Mouse (Mus musculus) forebrain, embryonic 13.5 days (tissue): Measurements from ENCODE around the gene Nat9. TPM values are rescaled to one million over a fixed set of nuclear protein-coding genes. Genes with fewer than 3 reads are reported as not detected.

ENCODE experiments used
- ATAC-seq: fragments of 200-750 bp; cut with Nextera tagmentation; 2 replicates; pipeline ENCODE4 v1.8.0; 2017
- H3K27ac ChIP-seq: fragments of 300-500 bp; sonication (generic); 2 replicates; pipeline ENCODE4 v1.5.1; 2015; ENCODE audit warnings: inconsistent platforms, mild to moderate bottlenecking, moderate library complexity
- H3K27me3 ChIP-seq: fragments of 300-500 bp; sonication (generic); 2 replicates; pipeline ENCODE4 v1.6.1; 2015; ENCODE audit warnings: mild to moderate bottlenecking, inconsistent platforms
- H3K36me3 ChIP-seq: fragments of 300-500 bp; sonication (generic); 2 replicates; pipeline ENCODE4 v1.6.1; 2015; ENCODE audit warnings: mild to moderate bottlenecking, inconsistent platforms; ENCODE audit not compliant: poor library complexity, severe bottlenecking
- H3K4me1 ChIP-seq: fragments of 300-500 bp; sonication (generic); 2 replicates; pipeline ENCODE4 v1.6.1; 2015; ENCODE audit warnings: inconsistent platforms
- H3K4me2 ChIP-seq: fragments of 300-500 bp; sonication (generic); 2 replicates; pipeline ENCODE4 v1.6.1; 2015; ENCODE audit warnings: inconsistent platforms, mild to moderate bottlenecking, moderate library complexity
- H3K4me3 ChIP-seq: fragments of 300-500 bp; sonication (generic); 2 replicates; pipeline ENCODE4 v1.5.1; 2015; ENCODE audit warnings: mild to moderate bottlenecking, inconsistent platforms
- H3K9ac ChIP-seq: fragments of 300-500 bp; sonication (generic); 2 replicates; pipeline ENCODE4 v1.6.1; 2015; ENCODE audit warnings: mild to moderate bottlenecking, inconsistent platforms
- H3K9me3 ChIP-seq: fragments of 300-500 bp; sonication (generic); replicated peaks from 2 replicates; pipeline ENCODE4 v1.6.1; 2016; ENCODE audit warnings: inconsistent platforms
- WGBS: fragments of 180-500 bp; shearing (Covaris S2); methylation state at CpG from one replicate; pipeline ENCODE4 v1.1.7; 2015; 5-methylcytosine and 5-hydroxymethylcytosine counted together
- polyA plus RNA-seq: library from polyadenylated mRNA; unstranded; fragments of >200 nt; fragmentation: Nextera tagmentation; extraction: Ambion mirVana; gene quantifications from 2 replicates; pipeline ENCODE4 v1.2.1, GENCODE M21; 2015

The Nat9 gene
- polyA plus RNA-seq, 1 experiment from 2014 or later: 18.2 TPM

GRCm38 (mm10) chr11:115160883-115161577, 26.6 kb downstream of the Nat9 start:
- Histone ChIP-seq H3K27me3 (peaks cover 50% of the 10 kb centered on the region), H3K4me3 (no peak overlapping the region), H3K36me3 (no peaks in the 10 kb centered on the region), H3K27ac (no peak overlapping the region), H3K4me2 (no peak overlapping the region), H3K4me1 (peaks cover 35% of the 10 kb centered on the region), H3K9me3 (no peaks in the 10 kb centered on the region), H3K9ac (no peak overlapping the region)
- no peak for ATAC-seq
- WGBS: 24% methylated on average over 10 of the region's 10 CpGs

DNA sequence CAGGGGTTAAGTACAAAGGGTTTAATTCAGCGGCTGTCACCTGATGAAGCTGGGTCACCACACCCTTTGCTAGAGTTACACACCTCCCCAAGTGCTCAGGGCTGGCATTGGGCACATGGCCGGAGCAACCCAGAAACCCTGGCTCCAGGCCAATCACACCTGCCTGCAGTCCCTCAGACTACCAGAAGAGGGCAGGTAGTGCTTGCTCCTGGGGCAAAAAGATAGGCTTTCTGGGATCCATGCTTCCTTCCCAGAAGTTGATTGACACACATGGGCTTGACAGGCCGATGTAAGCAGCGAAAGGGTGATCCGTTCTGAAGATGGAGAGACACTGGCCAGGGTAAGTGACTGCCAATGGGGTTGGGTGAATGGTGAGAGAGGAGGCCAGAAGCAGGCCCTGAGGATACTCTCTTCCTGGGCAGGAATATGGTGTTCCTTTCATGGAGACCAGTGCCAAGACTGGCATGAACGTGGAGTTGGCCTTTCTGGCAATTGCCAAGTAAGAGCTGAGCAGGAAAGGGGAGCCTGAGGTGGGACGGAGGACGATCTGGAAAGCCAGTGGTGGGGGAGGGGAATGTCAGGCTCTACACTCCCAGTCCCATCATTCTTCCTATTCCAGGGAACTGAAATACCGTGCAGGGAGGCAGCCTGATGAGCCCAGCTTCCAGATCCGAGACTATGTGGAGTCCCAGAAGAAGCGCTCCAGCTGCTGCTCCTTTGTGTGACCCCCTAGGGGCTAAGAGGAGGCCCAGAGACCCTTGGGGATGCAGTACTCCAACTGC, 27.5 kb downstream of the Nat9 start:
- Histone ChIP-seq H3K4me2 (no peak overlapping the region), H3K36me3 (no peaks in the 10 kb centered on the region), H3K9ac (no peak overlapping the region; the same call in 1 of the 2 replicates), H3K27me3 (peaks cover 50% of the 10 kb centered on the region), H3K4me3 (no peak overlapping the region), H3K27ac (no peak overlapping the region), H3K4me1 (peaks cover 29% of the 10 kb centered on the region), H3K9me3 (no peaks in the 10 kb centered on the region)
- WGBS: 43% methylated on average over 11 of the region's 11 CpGs
- no peak for ATAC-seq

DNA sequence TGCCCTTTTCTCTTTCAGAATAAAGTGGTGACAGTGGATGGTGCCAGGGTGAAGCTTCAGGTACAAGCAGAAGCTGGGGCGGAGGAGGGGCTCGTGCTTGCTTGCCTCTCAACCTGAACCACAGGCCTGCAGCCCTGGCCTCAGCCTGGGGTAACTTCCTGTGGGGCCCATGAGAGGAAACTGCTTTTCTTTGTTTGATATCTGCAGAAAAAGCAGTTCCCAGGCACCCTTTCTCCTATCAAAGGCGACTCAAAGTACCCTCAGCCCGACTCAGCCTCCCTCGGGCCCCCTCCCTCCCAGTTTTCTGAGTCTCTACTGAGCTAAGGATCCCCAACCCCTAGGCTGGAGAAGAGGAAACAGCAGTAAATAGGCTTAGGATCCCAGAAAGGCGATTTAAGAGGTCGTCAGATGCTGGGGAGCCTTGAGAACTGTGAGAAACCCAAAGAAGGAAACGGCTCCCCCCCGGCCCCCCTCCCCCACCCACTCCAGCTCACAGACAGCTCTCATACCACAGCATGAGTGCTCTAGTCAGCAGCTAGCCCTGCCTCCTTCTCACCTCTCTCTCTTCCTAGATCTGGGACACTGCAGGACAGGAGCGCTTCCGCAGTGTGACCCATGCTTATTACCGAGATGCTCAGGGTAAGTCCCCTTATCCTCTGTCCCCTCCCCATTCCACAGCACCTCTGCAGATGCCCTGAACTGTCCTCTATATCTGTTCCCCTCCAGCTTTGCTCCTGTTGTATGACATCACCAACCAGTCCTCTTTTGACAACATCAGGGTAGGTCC, 29.5 kb downstream of the Nat9 start:
- Histone ChIP-seq H3K36me3 (no peaks in the 10 kb centered on the region), H3K4me2 (no peak overlapping the region), H3K4me3 (no peak overlapping the region), H3K4me1 (peaks cover 18% of the 10 kb centered on the region), H3K9ac (no peak overlapping the region), H3K27me3 (peaks cover 52% of the 10 kb centered on the region), H3K9me3 (no peaks in the 10 kb centered on the region), H3K27ac (no peak overlapping the region)
- no peak for ATAC-seq
- WGBS: 43% methylated on average over 12 of the region's 12 CpGs

DNA sequence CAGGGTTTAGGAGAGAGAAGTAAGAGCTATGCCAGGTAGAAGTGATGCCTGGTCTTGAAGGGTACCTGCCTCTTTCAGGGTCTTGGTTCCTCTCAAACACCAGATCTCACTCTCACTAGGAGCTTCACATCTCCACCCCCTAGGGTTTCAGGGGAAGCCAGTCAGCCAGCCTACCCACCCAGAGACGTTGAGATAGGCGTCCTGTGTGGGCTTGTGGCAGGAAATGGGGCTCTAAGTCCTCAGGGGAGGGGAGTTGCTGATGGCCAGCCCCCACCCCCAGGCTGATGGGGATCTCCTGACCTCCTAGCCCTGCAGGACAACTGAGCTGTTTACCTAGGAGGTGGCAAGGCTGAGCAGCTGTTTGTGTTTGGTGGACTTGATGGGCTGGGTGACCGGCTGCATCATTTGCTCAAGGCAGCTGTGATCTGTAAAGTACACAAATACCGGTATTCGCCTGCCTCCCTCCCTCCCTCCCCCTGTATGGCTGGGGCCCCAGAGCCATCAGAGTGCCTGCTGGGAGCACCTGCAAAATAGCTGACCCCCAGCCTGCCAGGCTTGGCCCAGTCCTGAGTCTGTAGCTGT, 32.5 kb downstream of the Nat9 start:
- no peak overlapping the region for H3K9ac ChIP-seq
- ATAC-seq: no peak
- 19% methylated on average over 5 of the region's 5 CpGs for WGBS
- no peaks in the 10 kb centered on the region for H3K36me3 ChIP-seq
- peaks cover 40% of the 10 kb centered on the region for H3K27me3 ChIP-seq
- H3K27ac ChIP-seq: no peak overlapping the region
- no peak overlapping the region for H3K4me3 ChIP-seq
- H3K4me2 ChIP-seq: no peak overlapping the region
- H3K4me1 ChIP-seq: peaks cover 24% of the 10 kb centered on the region
- no peaks in the 10 kb centered on the region for H3K9me3 ChIP-seq

- Histone ChIP-seq H3K36me3 (no peaks in the 10 kb centered on the region), H3K9me3 (0 out of 2 replicates have a peak, but pooled peaks cover 3% of the 10 kb centered on the region), H3K4me2 (peak overlapping the region; percentile 51), H3K27me3 (peaks cover 40% of the 10 kb centered on the region), H3K4me1 (peaks cover 24% of the 10 kb centered on the region), H3K27ac (no peak overlapping the region), H3K9ac (no peak overlapping the region; the same call in 1 of the 2 replicates), H3K4me3 (peak overlapping the region; percentile 31)
- 1% methylated on average over 32 of the region's 35 CpGs for WGBS
- ATAC-seq: peak; percentile 67
Measured at GRCm38 (mm10) chr11:115153699-115154292, 33.9 kb downstream of the Nat9 start.

- H3K9me3 ChIP-seq: 0 out of 2 replicates have a peak, but pooled peaks cover 3% of the 10 kb centered on the region
- no peak for ATAC-seq
- 79% methylated on average over 9 of the region's 9 CpGs for WGBS
- peaks cover 21% of the 10 kb centered on the region for H3K4me1 ChIP-seq
- H3K9ac ChIP-seq: no peak overlapping the region
- H3K4me3 ChIP-seq: no peak overlapping the region
- H3K36me3 ChIP-seq: no peaks in the 10 kb centered on the region
- H3K4me2 ChIP-seq: no peak overlapping the region
- H3K27me3 ChIP-seq: peaks cover 40% of the 10 kb centered on the region
- H3K27ac ChIP-seq: no peak overlapping the region
Measured at GRCm38 (mm10) chr11:115153088-115153487, 34.6 kb downstream of the Nat9 start.

GRCm38 (mm10) chr11:115151755-115152429, 35.8 kb downstream of the Nat9 start:
- no peak overlapping the region for H3K27ac ChIP-seq
- H3K4me3 ChIP-seq: peak overlapping the region; percentile 35
- H3K4me2 ChIP-seq: peak overlapping the region; percentile 65
- H3K4me1 ChIP-seq: peaks cover 19% of the 10 kb centered on the region
- WGBS: 7% methylated on average over 15 of the region's 15 CpGs
- no peaks in the 10 kb centered on the region for H3K36me3 ChIP-seq
- 0 out of 2 replicates have a peak, but pooled peaks cover 3% of the 10 kb centered on the region for H3K9me3 ChIP-seq
- peaks cover 40% of the 10 kb centered on the region for H3K27me3 ChIP-seq
- H3K9ac ChIP-seq: peak overlapping the region; percentile 60
- peak; percentile 84 for ATAC-seq

DNA sequence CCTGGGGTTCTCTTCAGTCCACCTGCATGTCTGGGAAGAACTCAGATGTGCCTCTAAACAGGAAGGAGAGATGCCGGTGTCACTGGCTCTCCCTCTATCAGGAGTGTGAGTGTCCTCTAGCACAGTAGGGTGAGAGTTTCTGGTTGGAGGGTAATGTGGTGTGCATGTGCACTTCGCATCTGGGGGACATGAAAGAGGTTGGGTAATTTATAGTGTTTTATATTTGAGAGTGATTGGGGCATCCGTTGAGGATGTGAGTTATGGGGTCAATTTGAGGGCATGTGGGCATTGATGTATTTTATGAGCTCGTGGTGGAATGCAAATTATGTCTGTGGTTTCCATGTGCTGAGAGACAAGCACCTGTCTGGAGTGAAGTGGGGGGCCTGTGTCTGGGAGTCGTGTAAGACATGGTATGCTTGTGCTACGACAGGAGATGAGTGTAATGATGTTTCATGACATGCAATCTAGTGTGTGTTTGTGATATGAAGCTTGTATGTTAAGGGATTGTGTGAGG, 36.9 kb downstream of the Nat9 start:
- Histone ChIP-seq H3K4me3 (no peak overlapping the region), H3K9me3 (0 out of 2 replicates have a peak, but pooled peaks cover 3% of the 10 kb centered on the region), H3K27me3 (peaks cover 32% of the 10 kb centered on the region), H3K36me3 (no peaks in the 10 kb centered on the region), H3K9ac (no peak overlapping the region), H3K4me1 (peaks cover 19% of the 10 kb centered on the region), H3K4me2 (no peak overlapping the region), H3K27ac (no peak overlapping the region)
- ATAC-seq: no peak
- 86% methylated on average over 6 of the region's 6 CpGs for WGBS

- H3K4me1 ChIP-seq: peaks cover 11% of the 10 kb centered on the region
- no peak overlapping the region for H3K9ac ChIP-seq
- WGBS: 91% methylated on average over 4 of the region's 4 CpGs
- H3K36me3 ChIP-seq: no peaks in the 10 kb centered on the region
- peaks cover 3% of the 10 kb centered on the region for H3K27me3 ChIP-seq
- H3K4me2 ChIP-seq: no peak overlapping the region
- H3K27ac ChIP-seq: no peak overlapping the region
- no peak for ATAC-seq
- H3K9me3 ChIP-seq: 0 out of 2 replicates have a peak, but pooled peaks cover 3% of the 10 kb centered on the region
- H3K4me3 ChIP-seq: no peak overlapping the region
Measured at GRCm38 (mm10) chr11:115147813-115148212, 39.8 kb downstream of the Nat9 start.

DNA sequence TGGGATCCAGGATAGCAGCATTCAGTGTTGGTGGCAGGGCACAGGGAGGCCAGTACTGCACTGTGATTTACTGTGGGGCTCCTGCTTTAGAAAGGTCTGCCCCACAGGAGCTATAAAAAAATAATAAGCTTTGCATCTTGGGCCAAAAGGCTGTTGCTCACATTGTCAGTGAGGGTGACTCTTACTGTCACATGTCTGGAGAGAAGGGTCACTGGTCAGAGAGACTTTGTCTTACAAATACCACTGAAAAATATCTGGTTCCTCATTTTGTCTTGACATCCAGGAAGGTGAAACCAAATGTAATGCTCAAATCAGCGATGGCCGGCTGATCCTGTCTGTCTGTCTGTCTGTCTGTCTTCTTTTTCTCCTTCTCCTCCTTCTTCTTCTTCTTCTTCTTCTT, 45.7 kb downstream of the Nat9 start:
- H3K9me3 ChIP-seq: no peaks in the 10 kb centered on the region
- no peak overlapping the region for H3K27ac ChIP-seq
- no peak overlapping the region for H3K9ac ChIP-seq
- no peaks in the 10 kb centered on the region for H3K36me3 ChIP-seq
- H3K4me3 ChIP-seq: no peak overlapping the region
- H3K4me1 ChIP-seq: no peaks in the 10 kb centered on the region
- WGBS: 84% methylated on average over 2 of the region's 2 CpGs
- H3K4me2 ChIP-seq: no peak overlapping the region
- ATAC-seq: no peak
- no peaks in the 10 kb centered on the region for H3K27me3 ChIP-seq
